Mouse (Mus musculus) G1E (cell line): ENCODE measurements around the gene Ly6f. TPM values are rescaled to one million over a fixed set of nuclear protein-coding genes. Genes with fewer than 3 reads are reported as not detected.

Experiments used
- ATAC-seq: 2 replicates; pipeline ENCODE4 v1.8.0; 2016; ENCODE audit warnings: mild to moderate bottlenecking; ENCODE audit not compliant: insufficient number of reproducible peaks, poor library complexity, low FRiP score, severe bottlenecking; ENCODE audit errors: extremely low read depth
- DNase-seq: peaks from one replicate; pipeline ENCODE4 v3.0.0; 2012; ENCODE audit warnings: low spot score
- H3K27me3 ChIP-seq: 2 replicates; pipeline ENCODE4 v1.6.1; 2012; ENCODE audit warnings: mild to moderate bottlenecking, low read length, inconsistent platforms; ENCODE audit not compliant: insufficient read depth
- H3K36me3 ChIP-seq: replicated peaks from 2 replicates; pipeline ENCODE3; 2012; ENCODE audit warnings: mild to moderate bottlenecking, inconsistent platforms
- H3K4me1 ChIP-seq: 2 replicates; pipeline ENCODE4 v1.6.1; 2012; ENCODE audit warnings: low read depth, low read length, inconsistent platforms, mixed read lengths; ENCODE audit not compliant: insufficient read depth
- H3K4me3 ChIP-seq: 2 replicates; pipeline ENCODE4 v1.5.1; 2012; ENCODE audit warnings: low read depth, mild to moderate bottlenecking, inconsistent platforms, low read length, moderate library complexity, mixed read lengths
- H3K9me3 ChIP-seq: replicated peaks from 2 replicates; pipeline ENCODE4 v1.6.1; 2012; ENCODE audit warnings: inconsistent platforms
- CTCF ChIP-seq: IDR thresholded peaks from 2 replicates; pipeline ENCODE4 v1.5.1; 2012; ENCODE audit warnings: low read depth, low read length, inconsistent platforms, mixed read lengths
- GATA1 ChIP-seq: IDR thresholded peaks from 2 replicates; pipeline ENCODE4 v1.6.1; 2012; ENCODE audit warnings: borderline replicate concordance, low read length, inconsistent platforms, mixed read lengths
- GATA2 ChIP-seq: IDR thresholded peaks from 2 replicates; pipeline ENCODE4 v1.6.1; 2012; ENCODE audit warnings: low read depth, low read length, inconsistent platforms, borderline replicate concordance
- POLR2AphosphoS5 ChIP-seq: IDR thresholded peaks from 2 replicates; pipeline ENCODE4 v1.6.1; 2012; ENCODE audit warnings: low read depth, low read length, inconsistent platforms; ENCODE audit not compliant: insufficient replicate concordance
- TAL1 ChIP-seq: conservative IDR thresholded peaks from 2 replicates; pipeline ENCODE4 v1.6.1; 2012; ENCODE audit warnings: low read depth, low read length, inconsistent platforms, mixed read lengths
- polyA plus RNA-seq: library from polyadenylated mRNA; stranded (reverse); fragments of >175 nt; gene quantifications from 2 replicates; pipeline ENCODE4 v1.2.3, GENCODE M21; 2012
- total RNA-seq, 2 experiments: library from RNA; stranded (forward) in 1 of 2; stranded (reverse) in 1 of 2; fragments of 200-1000 nt in 1 of 2; fragments of >200 nt in 1 of 2; fragmentation: Nextera tagmentation in 1 of 2; gene quantifications; 2 replicates each; pipeline ENCODE4 v1.2.3; 2014 to 2017

Ly6f gene
- total RNA-seq (2014; fragmentation: Nextera tagmentation) (not detected in 2 replicates), total RNA-seq (2017) (not detected in 2 replicates), polyA plus RNA-seq (not detected in 2 replicates)

GRCm38 (mm10) chr15:75268121-75268520 lies at the start of gene Ly6f:
Gene Ly6f (plus strand): TSS chr15:75268421.
- ATAC-seq (no peak), DNase-seq (no peak)
- Histone ChIP-seq H3K4me3 (no peak within 1 kb of the TSS), H3K27me3 (no peaks in the 10 kb centered on the region), H3K4me1 (no peaks in the 10 kb centered on the region), H3K9me3 (peaks cover 46% of the 10 kb centered on the region), H3K36me3 (no peaks in the 10 kb centered on the region)
- TF ChIP-seq GATA2: no peak
- no peak for TF ChIP-seq CTCF
- TF ChIP-seq POLR2AphosphoS5: no peak
- TF ChIP-seq GATA1: no peak
- TF ChIP-seq TAL1: no peak

- no peak overlapping the region for H3K4me3 ChIP-seq
- DNase-seq (no peak), ATAC-seq (no peak)
- no peak for TF ChIP-seq TAL1
- TF ChIP-seq CTCF: no peak
- no peak for TF ChIP-seq GATA1
- TF ChIP-seq GATA2: no peak
- no peak for TF ChIP-seq POLR2AphosphoS5
- no peaks in the 10 kb centered on the region for H3K4me1 ChIP-seq
- H3K36me3 ChIP-seq: no peaks in the 10 kb centered on the region
- H3K9me3 ChIP-seq: peaks cover 43% of the 10 kb centered on the region
- no peaks in the 10 kb centered on the region for H3K27me3 ChIP-seq
Observed at GRCm38 (mm10) chr15:75221942-75222341, 46.3 kb upstream of the Ly6f start.

- no peaks in the 10 kb centered on the region for H3K36me3 ChIP-seq
- H3K4me1 ChIP-seq: no peaks in the 10 kb centered on the region
- no peak overlapping the region for H3K4me3 ChIP-seq
- no peaks in the 10 kb centered on the region for H3K27me3 ChIP-seq
- DNase-seq: no peak
- H3K9me3 ChIP-seq: peaks cover 55% of the 10 kb centered on the region
- ATAC-seq: no peak
- TF ChIP-seq CTCF (no peak), TAL1 (no peak), POLR2AphosphoS5 (no peak)
Observed at GRCm38 (mm10) chr15:75237736-75238288, 30.4 kb upstream of the Ly6f start.

- Histone ChIP-seq H3K9me3 (peaks cover 55% of the 10 kb centered on the region), H3K36me3 (no peaks in the 10 kb centered on the region), H3K27me3 (no peaks in the 10 kb centered on the region), H3K4me1 (no peaks in the 10 kb centered on the region), H3K4me3 (no peak overlapping the region)
- DNase-seq (no peak), ATAC-seq (no peak)
- TF ChIP-seq POLR2AphosphoS5 (no peak), CTCF (no peak), TAL1 (no peak), GATA2 (no peak), GATA1 (no peak)
Observed at GRCm38 (mm10) chr15:75240558-75240957, 27.7 kb upstream of the Ly6f start.

GRCm38 (mm10) chr15:75242756-75243640 lies 25.2 kb upstream of the Ly6f start:
- TF ChIP-seq TAL1 (no peak), GATA2 (no peak), CTCF (no peak), POLR2AphosphoS5 (no peak), GATA1 (no peak)
- H3K36me3 ChIP-seq: no peaks in the 10 kb centered on the region
- no peak for ATAC-seq
- H3K4me3 ChIP-seq: no peak overlapping the region
- H3K9me3 ChIP-seq: peaks cover 48% of the 10 kb centered on the region
- no peaks in the 10 kb centered on the region for H3K4me1 ChIP-seq
- H3K27me3 ChIP-seq: no peaks in the 10 kb centered on the region
- no peak for DNase-seq

- no peaks in the 10 kb centered on the region for H3K4me1 ChIP-seq
- H3K9me3 ChIP-seq: peaks cover 17% of the 10 kb centered on the region
- H3K27me3 ChIP-seq: no peaks in the 10 kb centered on the region
- H3K36me3 ChIP-seq: no peaks in the 10 kb centered on the region
- H3K4me3 ChIP-seq: no peak overlapping the region
- TF ChIP-seq TAL1 (no peak), POLR2AphosphoS5 (no peak), GATA1 (no peak), GATA2 (no peak), CTCF (no peak)
- DNase-seq (no peak), ATAC-seq (no peak)
Observed at GRCm38 (mm10) chr15:75254671-75255070, 13.6 kb upstream of the Ly6f start.
